Mouse (Mus musculus) hindbrain, embryonic 14.5 days (tissue): ENCODE measurements around the gene Gm21650. TPM values are rescaled to one million over a fixed set of nuclear protein-coding genes. Genes with fewer than 3 reads are reported as not detected.
"Not testable (repeated sequence)": the region's sequence is repeated elsewhere in the genome, so short reads cannot be mapped to it uniquely, and the experiment has no call there.

Experiments
- ATAC-seq: fragments of 200-750 bp; cut with Nextera tagmentation; 2 replicates; pipeline ENCODE4 v1.8.0; 2017; ENCODE audit warnings: moderate number of reproducible peaks, mild to moderate bottlenecking, moderate TSS enrichment, moderate library complexity; ENCODE audit not compliant: low FRiP score
- DNase-seq: peaks from one replicate; pipeline ENCODE4 v3.0.0-alpha.2; 2015; ENCODE audit warnings: low spot score
- H3K27ac ChIP-seq: fragments of 300-500 bp; sonication (generic); 2 replicates; pipeline ENCODE4 v1.5.1; 2014; ENCODE audit warnings: mild to moderate bottlenecking, moderate library complexity
- H3K27me3 ChIP-seq: fragments of 300-500 bp; sonication (generic); 2 replicates; pipeline ENCODE4 v1.6.1; 2014; ENCODE audit warnings: mild to moderate bottlenecking, low read length, mixed read lengths; ENCODE audit not compliant: control insufficient read depth, insufficient read depth
- H3K36me3 ChIP-seq: fragments of 300-500 bp; sonication (generic); replicated peaks from 2 replicates; pipeline ENCODE4 v1.6.1; 2014; ENCODE audit not compliant: control insufficient read depth, insufficient read depth
- H3K4me1 ChIP-seq: fragments of 300-500 bp; sonication (generic); replicated peaks from 2 replicates; pipeline ENCODE4 v1.6.1; 2014; ENCODE audit warnings: antibody characterized with exemption, low read length, mixed read lengths; ENCODE audit not compliant: control insufficient read depth, insufficient read depth
- H3K4me2 ChIP-seq: fragments of 300-500 bp; sonication (generic); replicated peaks from 2 replicates; pipeline ENCODE4 v1.6.1; 2014; ENCODE audit warnings: mild to moderate bottlenecking, moderate library complexity
- H3K4me3 ChIP-seq: fragments of 300-500 bp; sonication (generic); replicated peaks from 2 replicates; pipeline ENCODE4 v1.5.1; 2014; ENCODE audit warnings: mild to moderate bottlenecking, low read length
- H3K9ac ChIP-seq: fragments of 300-500 bp; sonication (generic); 2 replicates; pipeline ENCODE4 v1.6.1; 2014
- H3K9me3 ChIP-seq: fragments of 300-500 bp; sonication (generic); 2 replicates; pipeline ENCODE4 v1.6.1; 2016; ENCODE audit warnings: low read length; ENCODE audit not compliant: control insufficient read depth
- WGBS: fragments of 180-500 bp; shearing (Covaris S2); extraction: QIAGEN DNeasy Blood & Tissue Kit; methylation state at CpG from one replicate; pipeline ENCODE4 v1.1.7; 2014; 5-methylcytosine and 5-hydroxymethylcytosine counted together
- polyA plus RNA-seq: library from polyadenylated mRNA; unstranded; fragments of >200 nt; fragmentation: Nextera tagmentation; extraction: Ambion mirVana; gene quantifications from 2 replicates; pipeline ENCODE4 v1.2.1, GENCODE M21; 2014

Gene Gm21650
- not detected in 2 replicates for polyA plus RNA-seq

DNA sequence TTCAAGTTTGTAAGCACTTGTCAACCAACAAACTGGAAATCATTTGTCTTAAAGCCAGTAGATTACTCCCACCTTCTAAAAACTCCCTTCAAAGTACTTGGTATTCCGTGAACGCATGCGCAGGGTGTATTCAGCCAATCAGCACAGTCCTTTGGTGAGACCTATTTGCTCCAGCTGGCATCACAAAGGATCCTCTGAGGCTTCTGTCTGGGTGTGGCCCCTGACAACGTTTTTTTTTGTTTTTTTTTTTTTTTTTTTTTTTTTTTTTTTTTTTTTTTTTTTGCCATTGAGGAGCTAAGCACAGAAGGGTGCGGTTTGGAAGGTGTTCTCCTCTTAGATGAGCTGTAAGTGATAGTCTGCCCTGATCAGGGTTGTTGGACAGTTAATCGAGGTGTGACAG lies at the start of gene Gm21650:
Gene Gm21650 (plus strand): TSS at position 301 of the 400 bp plus-strand sequence.
- H3K9ac ChIP-seq, H3K4me1 ChIP-seq, H3K4me3 ChIP-seq, H3K27ac ChIP-seq, H3K36me3 ChIP-seq, H3K4me2 ChIP-seq, H3K9me3 ChIP-seq, ATAC-seq, H3K27me3 ChIP-seq, DNase-seq: not testable (repeated sequence)
- no CpG with 5 or more reads among the region's 6 CpGs for WGBS
